Mouse (Mus musculus): Measurements from ENCODE around the gene Bmyc.
"Not testable (repeated sequence)": the region's sequence is repeated elsewhere in the genome, so short reads cannot be mapped to it uniquely, and the experiment has no call there.

Gene Bmyc

GRCm38 (mm10) chr2:25733199-25733930 is 26.8 kb downstream of the Bmyc start:
- DNase-seq = no peak

DNA sequence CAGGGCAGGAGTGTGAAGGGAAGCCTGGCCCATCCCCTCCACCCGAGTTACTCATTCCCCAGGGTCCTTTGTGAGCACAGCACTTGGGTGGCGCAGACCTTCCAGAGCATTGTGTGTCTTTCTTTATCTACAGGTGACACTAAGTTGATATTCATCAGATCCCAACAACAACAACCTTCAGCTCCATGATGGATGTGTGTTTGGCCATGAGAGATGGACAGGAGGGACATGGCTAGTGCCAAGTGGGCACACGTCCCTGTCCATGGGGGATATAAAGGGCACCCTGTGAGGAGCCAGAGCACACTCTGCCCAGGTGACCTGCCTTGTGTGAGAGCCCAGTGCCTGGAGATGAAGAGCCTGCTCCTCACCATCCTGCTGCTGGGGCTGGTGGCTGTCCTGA is 30.2 kb downstream of the Bmyc start, which contains the start of gene Obp2b:
Gene Obp2b, plus strand, starts transcription at position 301 of the 400 bp plus-strand sequence.
- DNase-seq = not testable (repeated sequence)

DNA sequence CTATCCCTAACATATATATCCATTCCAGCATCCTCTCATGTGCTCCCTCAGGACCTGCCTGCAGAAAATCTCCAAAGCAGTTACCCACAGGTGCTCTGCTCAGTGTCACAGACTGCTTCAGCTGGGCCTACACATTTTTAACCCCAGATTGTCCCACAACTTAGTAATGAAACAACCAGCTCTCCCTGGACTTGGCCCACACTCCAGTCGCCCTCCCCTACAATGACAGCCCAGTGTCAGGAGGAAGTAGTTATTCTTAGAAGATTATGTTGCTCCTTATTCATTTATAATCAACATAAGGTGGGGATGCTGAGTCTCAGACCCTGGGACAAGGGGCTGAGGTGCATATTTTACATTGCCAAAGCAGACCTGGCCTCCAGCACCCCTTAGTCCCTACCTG is 35.1 kb downstream of the Bmyc start:
- no peak for DNase-seq

DNA sequence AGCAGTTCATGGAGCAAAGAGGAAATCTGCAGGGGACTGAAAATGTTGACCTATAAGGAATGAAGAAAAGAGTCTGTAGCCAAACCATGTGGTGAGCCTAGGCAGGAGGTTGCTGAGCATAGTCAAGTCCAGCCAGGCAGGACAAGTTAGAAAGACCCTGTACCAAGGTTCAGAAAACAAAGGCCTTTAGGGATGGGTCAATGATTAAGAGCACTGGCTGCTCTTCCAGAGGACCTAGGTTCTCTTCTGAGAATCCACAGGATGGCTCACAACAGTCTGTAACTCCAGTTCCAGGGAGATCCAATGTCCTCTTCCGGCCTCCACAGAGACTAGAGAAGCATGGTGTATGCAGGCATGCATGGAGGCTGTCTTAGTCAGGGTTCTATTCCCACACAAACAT is 47.7 kb downstream of the Bmyc start:
- no peak for DNase-seq

All from thymus, postnatal 25 days (tissue).